Mouse (Mus musculus): ENCODE results near the gene Olfr348. TPM values are rescaled to one million over a fixed set of nuclear protein-coding genes. Genes with fewer than 3 reads are reported as not detected.

The Olfr348 gene
- polyA plus RNA-seq (2015; fragmentation: Nextera tagmentation; extraction: Ambion mirVana): not detected in 2 replicates

GRCm38 (mm10) chr2:36783976-36784375, at the start of gene Olfr348:
TSS of gene Olfr348 (plus strand) at chr2:36784276.
- H3K9me3 ChIP-seq (replicated peaks): no peaks in the 10 kb centered on the region
- no peak within 1 kb of the TSS for H3K4me3 ChIP-seq (replicated peaks)
- no peaks in the 10 kb centered on the region for H3K27me3 ChIP-seq
- no peaks in the 10 kb centered on the region for H3K4me1 ChIP-seq (replicated peaks)
- H3K36me3 ChIP-seq (replicated peaks): no peaks in the 10 kb centered on the region
- WGBS (ENCODE audit: insufficient replicate concordance): 45% methylated on average over 2 of the region's 2 CpGs
- ATAC-seq (ENCODE audit: insufficient read depth): no peak
- no peak within 1 kb of the TSS for H3K4me2 ChIP-seq
- H3K27ac ChIP-seq (replicated peaks): no peak within 1 kb of the TSS
- H3K9ac ChIP-seq: no peak within 1 kb of the TSS

- 42% methylated on average over 3 of the region's 3 CpGs for WGBS (ENCODE audit: insufficient replicate concordance)
- no peak for ATAC-seq (ENCODE audit: insufficient read depth)
- Histone ChIP-seq H3K4me3 (replicated peaks) (no peak overlapping the region), H3K27ac (replicated peaks) (no peak overlapping the region), H3K36me3 (replicated peaks) (no peaks in the 10 kb centered on the region), H3K27me3 (no peaks in the 10 kb centered on the region), H3K4me1 (replicated peaks) (no peaks in the 10 kb centered on the region), H3K4me2 (no peak overlapping the region), H3K9me3 (replicated peaks) (no peaks in the 10 kb centered on the region), H3K9ac (no peak overlapping the region)
These were observed 47.9 kb upstream of the Olfr348 start for GRCm38 (mm10) chr2:36736226-36736625.

DNA sequence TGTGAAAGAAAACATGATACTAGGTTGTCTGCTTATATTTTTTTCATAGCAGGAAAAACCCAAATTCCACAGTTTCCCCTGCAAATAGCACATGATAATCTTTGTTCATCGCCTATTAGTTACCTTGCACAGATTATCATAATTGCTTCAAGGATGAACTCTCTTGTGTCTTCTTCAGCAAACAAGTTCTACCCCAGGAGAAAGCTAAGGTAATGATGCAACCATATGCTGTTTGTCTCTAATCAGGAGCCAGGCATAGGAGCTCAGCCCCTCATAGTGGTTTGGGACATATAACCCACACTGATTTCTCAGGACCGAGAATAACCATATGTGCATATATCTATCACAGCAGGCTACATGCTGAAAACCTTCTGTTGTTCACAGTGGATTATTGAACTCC, 6.2 kb downstream of the Olfr348 start, which contains the start of gene Olfr50:
Gene Olfr50, plus strand, starts transcription at position 301 of the 400 bp plus-strand sequence.
- H3K4me1 ChIP-seq (replicated peaks): no peaks in the 10 kb centered on the region
- ATAC-seq (ENCODE audit: insufficient read depth): no peak
- no peak within 1 kb of the TSS for H3K9ac ChIP-seq
- H3K27me3 ChIP-seq: no peaks in the 10 kb centered on the region
- H3K4me3 ChIP-seq (replicated peaks): no peak within 1 kb of the TSS
- no peak within 1 kb of the TSS for H3K4me2 ChIP-seq
- H3K27ac ChIP-seq (replicated peaks): no peak within 1 kb of the TSS
- no peaks in the 10 kb centered on the region for H3K36me3 ChIP-seq (replicated peaks)
- no peaks in the 10 kb centered on the region for H3K9me3 ChIP-seq (replicated peaks)
- WGBS (ENCODE audit: insufficient replicate concordance): 45% methylated on average over 2 of the region's 2 CpGs

DNA sequence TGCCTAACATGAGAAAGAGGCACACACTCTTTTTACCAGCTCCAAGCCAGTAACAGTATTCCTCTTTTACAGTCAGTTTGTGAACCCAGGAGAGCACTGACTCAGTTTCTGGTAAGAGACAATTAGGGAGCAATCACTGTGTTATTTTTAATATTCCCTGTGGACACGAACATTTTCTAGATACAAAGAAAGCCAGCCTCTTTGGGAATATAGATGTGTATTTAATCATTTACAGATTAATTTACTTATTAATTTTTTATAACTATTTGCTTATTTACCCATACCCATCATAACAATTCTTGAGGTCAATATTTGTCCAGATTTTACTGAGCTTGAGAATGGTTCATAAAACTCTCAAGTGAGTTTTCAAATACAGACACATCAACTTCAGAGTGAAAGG, 32.9 kb downstream of the Olfr348 start, which contains the start of gene Olfr3:
Gene Olfr3, minus strand, starts transcription at position 101 of the 400 bp plus-strand sequence.
- Histone ChIP-seq H3K4me2 (no peak within 1 kb of the TSS), H3K4me3 (replicated peaks) (no peak within 1 kb of the TSS), H3K36me3 (replicated peaks) (no peaks in the 10 kb centered on the region), H3K9me3 (replicated peaks) (no peaks in the 10 kb centered on the region), H3K9ac (no peak within 1 kb of the TSS), H3K27ac (replicated peaks) (no peak within 1 kb of the TSS), H3K4me1 (replicated peaks) (no peaks in the 10 kb centered on the region), H3K27me3 (no peaks in the 10 kb centered on the region)
- WGBS (ENCODE audit: insufficient replicate concordance): 24% methylated on average over 1 of the region's 1 CpGs
- no peak for ATAC-seq (ENCODE audit: insufficient read depth)

Other genes starting within 250 kb of the Olfr348 start
- gene Olfr344, start 217.6 kb upstream of the Olfr348 start, polyA plus RNA-seq (2015; fragmentation: Nextera tagmentation; extraction: Ambion mirVana): not detected in 2 replicates
- not detected in 2 replicates for gene Olfr345, start 144.2 kb upstream of the Olfr348 start, polyA plus RNA-seq (2015; fragmentation: Nextera tagmentation; extraction: Ambion mirVana)
- gene Olfr346, start 98.5 kb upstream of the Olfr348 start, polyA plus RNA-seq (2015; fragmentation: Nextera tagmentation; extraction: Ambion mirVana): not detected in 2 replicates
- gene Olfr347, start 52.4 kb upstream of the Olfr348 start, polyA plus RNA-seq (2015; fragmentation: Nextera tagmentation; extraction: Ambion mirVana): not detected in 2 replicates
- not detected in 2 replicates for gene Olfr50, start 6.3 kb downstream of the Olfr348 start, polyA plus RNA-seq (2015; fragmentation: Nextera tagmentation; extraction: Ambion mirVana)
- gene Olfr3, start 32.8 kb downstream of the Olfr348 start, polyA plus RNA-seq (2015; fragmentation: Nextera tagmentation; extraction: Ambion mirVana): not detected in 2 replicates
- gene Olfr350, start 62.0 kb downstream of the Olfr348 start, polyA plus RNA-seq (2015; fragmentation: Nextera tagmentation; extraction: Ambion mirVana): not detected in 2 replicates
- gene Olfr351, start 78.4 kb downstream of the Olfr348 start, polyA plus RNA-seq (2015; fragmentation: Nextera tagmentation; extraction: Ambion mirVana): not detected in 2 replicates
- gene Olfr352, start 84.2 kb downstream of the Olfr348 start, polyA plus RNA-seq (2015; fragmentation: Nextera tagmentation; extraction: Ambion mirVana): not detected in 2 replicates
- gene Olfr353, start 108.7 kb downstream of the Olfr348 start, polyA plus RNA-seq (2015; fragmentation: Nextera tagmentation; extraction: Ambion mirVana): not detected in 2 replicates
- gene Olfr354, start 121.4 kb downstream of the Olfr348 start, polyA plus RNA-seq (2015; fragmentation: Nextera tagmentation; extraction: Ambion mirVana): not detected in 2 replicates
- not detected in 2 replicates for gene Olfr355, start 144.6 kb downstream of the Olfr348 start, polyA plus RNA-seq (2015; fragmentation: Nextera tagmentation; extraction: Ambion mirVana)
- not detected in 2 replicates for gene Olfr356, start 152.8 kb downstream of the Olfr348 start, polyA plus RNA-seq (2015; fragmentation: Nextera tagmentation; extraction: Ambion mirVana)
- not detected in 2 replicates for gene Olfr357, start 209.6 kb downstream of the Olfr348 start, polyA plus RNA-seq (2015; fragmentation: Nextera tagmentation; extraction: Ambion mirVana)
- gene Olfr358, start 225.1 kb downstream of the Olfr348 start, polyA plus RNA-seq (2015; fragmentation: Nextera tagmentation; extraction: Ambion mirVana): not detected in 2 replicates